Mouse (Mus musculus): ENCODE data around the gene Sash1.

- TF ChIP-seq POLR2AphosphoS5 (IDR thresholded peaks at IDR 0.05; ENCODE audit: insufficient replicate concordance, low read depth, low read length) (no peak), TAL1 (conservative IDR thresholded peaks at IDR 0.05; ENCODE audit: low read depth, low read length) (no peak), CTCF (IDR thresholded peaks at IDR 0.05; ENCODE audit: low read depth, low read length) (no peak), GATA1 (IDR thresholded peaks at IDR 0.05; ENCODE audit: borderline replicate concordance, low read length) (no peak)
Observed at GRCm38 (mm10) chr10:8898831-8899511, 13.1 kb upstream of the Sash1 start.

All from G1E (cell line).